8 mouse cellular contexts compared by ENCODE assay signal in the genomic region with DNA sequence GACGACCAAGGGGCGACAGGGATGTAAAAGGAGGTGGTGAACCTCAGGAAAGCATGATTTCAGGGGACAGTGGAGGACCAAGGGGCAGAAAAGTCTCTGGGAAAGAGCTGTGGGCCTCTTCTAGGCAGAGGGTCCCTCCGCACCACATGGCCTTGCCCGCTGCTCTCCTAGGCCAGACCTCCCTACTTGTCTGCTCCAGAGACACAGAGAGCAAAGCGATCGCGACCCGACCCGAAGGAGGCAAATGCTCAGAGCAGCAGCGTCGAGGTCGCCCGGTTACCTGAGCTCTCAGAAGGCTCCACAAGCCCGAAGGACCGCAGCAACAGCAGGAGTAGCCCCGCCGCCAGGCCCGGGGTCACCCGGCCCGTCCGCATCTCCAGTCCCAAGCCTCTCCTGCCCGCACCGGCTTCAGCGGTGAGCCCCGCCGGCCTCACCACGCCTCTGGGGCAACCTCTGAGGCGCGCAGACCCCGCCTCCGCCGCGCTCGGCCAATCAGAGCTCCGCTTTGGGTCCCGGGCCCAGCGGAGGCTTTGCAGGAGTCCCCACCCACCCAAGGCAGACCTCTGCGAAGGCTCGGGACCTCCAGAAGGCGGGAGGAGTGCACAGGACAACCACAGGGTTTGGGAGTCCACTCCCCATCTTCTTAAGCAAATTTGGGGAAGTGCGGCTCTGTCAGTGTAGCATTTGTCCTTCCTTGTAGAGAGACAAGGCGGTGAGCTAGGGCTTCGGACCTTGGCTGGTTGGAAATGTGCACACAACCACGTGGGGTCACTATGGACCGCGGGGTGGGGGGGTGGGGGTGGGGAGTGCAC. TPM values are rescaled to one million over a fixed set of nuclear protein-coding genes. Genes with fewer than 3 reads are reported as not detected.
DNase-seq lines count a peak whose midpoint lies in the region; ATAC-seq and TF ChIP-seq lines count a peak whose summit lies in the region.

A gene (minus strand): TSS at position 446 of the 812 bp plus-strand sequence.

- no peaks in the 10 kb centered on the region for H3K36me3 ChIP-seq in embryonic facial prominence, embryonic 13.5 days
- H3K36me3 ChIP-seq in liver, adult 2 months (ENCODE audit: control insufficient read depth, insufficient read depth, low read length) = no peaks in the 10 kb centered on the region
- H3K36me3 ChIP-seq in myocyte (ENCODE audit: control insufficient read depth, insufficient read depth) = no peaks in the 10 kb centered on the region
- no peaks in the 10 kb centered on the region for H3K36me3 ChIP-seq in splenic B cell, adult 2 months (ENCODE audit: control insufficient read depth, insufficient read depth, low read length, poor library complexity, severe bottlenecking)

- ATAC-seq in embryonic facial prominence, embryonic 13.5 days (ENCODE audit: insufficient number of reproducible peaks, insufficient read depth, low FRiP score, low TSS enrichment, low read depth) = peak; percentile 98

- H3K27ac ChIP-seq in embryonic facial prominence, embryonic 13.5 days = no peak within 1 kb of the TSS
- no peak within 1 kb of the TSS for H3K27ac ChIP-seq in liver, adult 2 months (replicated peaks; ENCODE audit: insufficient read depth, low read depth, low read length)

- H3K4me1 ChIP-seq in embryonic facial prominence, embryonic 13.5 days = peaks cover 7% of the 10 kb centered on the region
- H3K4me1 ChIP-seq in liver, adult 2 months (ENCODE audit: control insufficient read depth, insufficient read depth, low read length) = peaks cover 7% of the 10 kb centered on the region

- no peaks in the 10 kb centered on the region for H3K9me3 ChIP-seq in embryonic facial prominence, embryonic 13.5 days

- H3K4me3 ChIP-seq in embryonic facial prominence, embryonic 13.5 days = peak within 1 kb of the TSS; percentile 62
- peak within 1 kb of the TSS; percentile 73 for H3K4me3 ChIP-seq in liver, adult 2 months (ENCODE audit: insufficient read depth, low read depth, low read length)
- H3K4me3 ChIP-seq in myocyte = peak within 1 kb of the TSS; percentile 46

- TF ChIP-seq CTCF in liver, adult 2 months (IDR thresholded peaks at IDR 0.05; ENCODE audit: low read depth, low read length) = no peak

- no peak within 1 kb of the TSS for H3ac ChIP-seq in myocyte (ENCODE audit: control insufficient read depth, insufficient read length)

- 2% methylated on average over 46 of the region's 46 CpGs for WGBS in embryonic facial prominence, embryonic 13.5 days
- under 1% methylated on average over 46 of the region's 46 CpGs for WGBS in liver, adult 2 months

- no peaks in the 10 kb centered on the region for H3K79me2 ChIP-seq in liver, adult 2 months (ENCODE audit: control insufficient read depth, insufficient read depth, low read length)
- H3K79me2 ChIP-seq in myocyte (ENCODE audit: control insufficient read depth, insufficient read depth) = no peaks in the 10 kb centered on the region

- TF ChIP-seq POLR2A in liver, adult 2 months (IDR thresholded peaks at IDR 0.05; ENCODE audit: extremely low read depth, insufficient read depth, low read length) = no peak
- TF ChIP-seq POLR2A in myocyte (IDR thresholded peaks at IDR 0.05; ENCODE audit: insufficient read length, low read depth) = peak; percentile 69

- H3K27me3 ChIP-seq in embryonic facial prominence, embryonic 13.5 days = peaks cover 9% of the 10 kb centered on the region; the same call in 1 of the 2 replicates
- H3K27me3 ChIP-seq in liver, adult 2 months (ENCODE audit: control insufficient read depth, insufficient read depth, low read length) = no peaks in the 10 kb centered on the region
- H3K27me3 ChIP-seq in myocyte (ENCODE audit: control insufficient read depth, insufficient read depth, insufficient read length) = no peaks in the 10 kb centered on the region
- no peaks in the 10 kb centered on the region for H3K27me3 ChIP-seq in splenic B cell, adult 2 months (ENCODE audit: control insufficient read depth, insufficient read depth, low read length, poor library complexity, severe bottlenecking)

- H3K4me2 ChIP-seq in embryonic facial prominence, embryonic 13.5 days = peak within 1 kb of the TSS; percentile 88
- H3K4me2 ChIP-seq in myocyte (ENCODE audit: low read depth) = peak within 1 kb of the TSS; percentile 98

- DNase-seq in 3T3-L1 (ENCODE audit: low read depth, low spot score) = peak; percentile 87
- DNase-seq in adrenal gland, postnatal 36 days = peak; percentile 93 to 94
- DNase-seq in heart, adult 9 months (ENCODE audit: low spot score in 2 of 2) = peak; percentile 76 to 78
- peak; percentile 83 for DNase-seq in kidney, adult 9 months
- DNase-seq in liver, adult 2 months (ENCODE audit: extremely low read depth, low read depth, low spot score) = peak; percentile 57
- peak; percentile 85 for DNase-seq in splenic B cell, adult 2 months (ENCODE audit: low read depth, low spot score)

- H3K9ac ChIP-seq in embryonic facial prominence, embryonic 13.5 days = peak within 1 kb of the TSS; percentile 72
- peak within 1 kb of the TSS; percentile 50 for H3K9ac ChIP-seq in liver, adult 2 months (ENCODE audit: low read depth, low read length)

TF ChIP-seq in myocyte, 11 proteins besides CTCF, POLR2A, EP300 and RAD21:
- no peak for TF ChIP-seq USF1 (IDR thresholded peaks at IDR 0.05; ENCODE audit: low read depth)
- no peak for TF ChIP-seq POLR2AphosphoS2 (IDR thresholded peaks at IDR 0.05; ENCODE audit: insufficient read length, low read depth)
- no peak for TF ChIP-seq MYOD1 (IDR thresholded peaks at IDR 0.05; ENCODE audit: control insufficient read depth in 1 of 3, insufficient read length in 2 of 3, low read depth in 2 of 3)
- TF ChIP-seq MYOG (IDR thresholded peaks at IDR 0.05; ENCODE audit: control insufficient read depth in 1 of 3, insufficient read depth in 1 of 3, insufficient read length in 2 of 3, low read depth in 2 of 3) = no peak
- TF ChIP-seq E2F4 (IDR thresholded peaks at IDR 0.05; ENCODE audit: insufficient read depth) = no peak
- no peak for TF ChIP-seq REST (IDR thresholded peaks at IDR 0.05; ENCODE audit: insufficient read depth, insufficient read length)
- TF ChIP-seq MAX (IDR thresholded peaks at IDR 0.05; ENCODE audit: low read depth) = no peak
- TF ChIP-seq CEBPB (IDR thresholded peaks at IDR 0.05; ENCODE audit: insufficient read depth, poor library complexity, severe bottlenecking) = no peak

RNA-seq across cellular contexts. Expression of the gene that starts here (rescaled TPM):
- 1 to 10 TPM in 1 of 2 experiments, under 1 TPM in 1; 0.56 to 1.5 TPM for total RNA-seq in adrenal gland, postnatal 36 days (2021)
- 3.0 and 3.1 TPM in 2 replicates for polyA plus RNA-seq in embryonic facial prominence, embryonic 13.5 days (2015; fragmentation: Nextera tagmentation; extraction: Ambion mirVana)
- 2.0 and 3.0 TPM in 2 replicates for total RNA-seq in liver, adult 2 months (2014; rRNA removed)
- polyA plus RNA-seq in liver, adult 2 months (2012; rRNA removed) = 0.50 and 0.60 TPM in 2 replicates
- polyA plus RNA-seq in myocyte (2012; fragmentation: generic; extraction: Trizol) = 2.3 TPM
